Mouse (Mus musculus): ENCODE results near the gene Wdr83os. TPM values are rescaled to one million over a fixed set of nuclear protein-coding genes. Genes with fewer than 3 reads are reported as not detected.
A peak's percentile ranks its signal among the peaks of the same experiment; 100 is the strongest.

Wdr83os gene
- polyA plus RNA-seq, 1 experiment: not detected

GRCm38 (mm10) chr8:85071041-85071440 lies 9.5 kb upstream of the Wdr83os start:
- Histone ChIP-seq H3K27ac (ENCODE audit: insufficient read depth, low read depth, low read length) (peak overlapping the region; percentile 76), H3K4me1 (ENCODE audit: control insufficient read depth, insufficient read depth, low read length) (peaks cover 10% of the 10 kb centered on the region), H3K4me3 (ENCODE audit: insufficient read depth, low read depth, low read length) (no peak overlapping the region)
- TF ChIP-seq POLR2A (IDR thresholded peaks at IDR 0.05; ENCODE audit: insufficient read depth, low read depth, low read length) (no peak), CTCF (IDR thresholded peaks at IDR 0.05; ENCODE audit: insufficient read depth, low read depth, low read length) (no peak)
- WGBS: 78% methylated on average over 5 of the region's 5 CpGs

GRCm38 (mm10) chr8:85071514-85072281 lies 8.8 kb upstream of the Wdr83os start, which contains the start of gene Dhps:
Gene Dhps (plus strand): TSS chr8:85071757.
- under 1% methylated on average over 68 of the region's 68 CpGs for WGBS
- 0 out of 2 replicates have a peak, but pooled peaks have one; percentile 19 for TF ChIP-seq CTCF (IDR thresholded peaks at IDR 0.05; ENCODE audit: insufficient read depth, low read depth, low read length)
- TF ChIP-seq POLR2A (IDR thresholded peaks at IDR 0.05; ENCODE audit: insufficient read depth, low read depth, low read length): peak; percentile 56

GRCm38 (mm10) chr8:85072364-85072929 lies 8.1 kb upstream of the Wdr83os start:
- no peak overlapping the region; the same call in 1 of the 2 replicates for H3K27ac ChIP-seq (ENCODE audit: insufficient read depth, low read depth, low read length)
- peak overlapping the region; percentile 80 for H3K4me3 ChIP-seq (ENCODE audit: insufficient read depth, low read depth, low read length)
- TF ChIP-seq POLR2A (IDR thresholded peaks at IDR 0.05; ENCODE audit: insufficient read depth, low read depth, low read length): no peak
- 20% methylated on average over 9 of the region's 9 CpGs for WGBS
- peaks cover 10% of the 10 kb centered on the region for H3K4me1 ChIP-seq (ENCODE audit: control insufficient read depth, insufficient read depth, low read length)

More at GRCm38 (mm10) chr8:85071514-85072281, 8.8 kb upstream of the Wdr83os start, which contains the start of gene Dhps:
- Histone ChIP-seq H3K4me3 (ENCODE audit: insufficient read depth, low read depth, low read length) (peak within 1 kb of the TSS; percentile 80), H3K27ac (ENCODE audit: insufficient read depth, low read depth, low read length) (peak within 1 kb of the TSS; percentile 78), H3K4me1 (ENCODE audit: control insufficient read depth, insufficient read depth, low read length) (peaks cover 10% of the 10 kb centered on the region)

GRCm38 (mm10) chr8:85073041-85073612 lies 7.4 kb upstream of the Wdr83os start:
- Histone ChIP-seq H3K27ac (ENCODE audit: insufficient read depth, low read depth, low read length) (no peak overlapping the region), H3K4me3 (ENCODE audit: insufficient read depth, low read depth, low read length) (no peak overlapping the region), H3K4me1 (ENCODE audit: control insufficient read depth, insufficient read depth, low read length) (peaks cover 10% of the 10 kb centered on the region)
- TF ChIP-seq CTCF (IDR thresholded peaks at IDR 0.05; ENCODE audit: insufficient read depth, low read depth, low read length) (no peak), POLR2A (IDR thresholded peaks at IDR 0.05; ENCODE audit: insufficient read depth, low read depth, low read length) (no peak)
- WGBS: 91% methylated on average over 15 of the region's 15 CpGs

GRCm38 (mm10) chr8:85074167-85074566 lies 6.4 kb upstream of the Wdr83os start:
- TF ChIP-seq CTCF (IDR thresholded peaks at IDR 0.05; ENCODE audit: insufficient read depth, low read depth, low read length): no peak
- no peak for TF ChIP-seq POLR2A (IDR thresholded peaks at IDR 0.05; ENCODE audit: insufficient read depth, low read depth, low read length)
- peaks cover 10% of the 10 kb centered on the region for H3K4me1 ChIP-seq (ENCODE audit: control insufficient read depth, insufficient read depth, low read length)
- WGBS: 90% methylated on average over 10 of the region's 10 CpGs
- no peak overlapping the region for H3K4me3 ChIP-seq (ENCODE audit: insufficient read depth, low read depth, low read length)
- H3K27ac ChIP-seq (ENCODE audit: insufficient read depth, low read depth, low read length): no peak overlapping the region

- Histone ChIP-seq H3K4me1 (ENCODE audit: control insufficient read depth, insufficient read depth, low read length) (peaks cover 13% of the 10 kb centered on the region), H3K27ac (ENCODE audit: insufficient read depth, low read depth, low read length) (no peak overlapping the region), H3K4me3 (ENCODE audit: insufficient read depth, low read depth, low read length) (no peak overlapping the region)
- TF ChIP-seq CTCF (IDR thresholded peaks at IDR 0.05; ENCODE audit: insufficient read depth, low read depth, low read length) (no peak), POLR2A (IDR thresholded peaks at IDR 0.05; ENCODE audit: insufficient read depth, low read depth, low read length) (no peak)
- WGBS: 96% methylated on average over 10 of the region's 10 CpGs
Measured at GRCm38 (mm10) chr8:85074617-85075016, 5.9 kb upstream of the Wdr83os start.

- 0 out of 2 replicates have a peak, but pooled peaks have one; percentile 5 for TF ChIP-seq CTCF (IDR thresholded peaks at IDR 0.05; ENCODE audit: insufficient read depth, low read depth, low read length)
- TF ChIP-seq POLR2A (IDR thresholded peaks at IDR 0.05; ENCODE audit: insufficient read depth, low read depth, low read length): no peak
- 74% methylated on average over 9 of the region's 9 CpGs for WGBS
- Histone ChIP-seq H3K4me3 (ENCODE audit: insufficient read depth, low read depth, low read length) (no peak overlapping the region), H3K4me1 (ENCODE audit: control insufficient read depth, insufficient read depth, low read length) (peaks cover 16% of the 10 kb centered on the region), H3K27ac (ENCODE audit: insufficient read depth, low read depth, low read length) (no peak overlapping the region)
Measured at GRCm38 (mm10) chr8:85076001-85076400, 4.5 kb upstream of the Wdr83os start.

GRCm38 (mm10) chr8:85076993-85077392 lies 3.5 kb upstream of the Wdr83os start:
- 0% methylated on average over 2 of the region's 2 CpGs for WGBS
- TF ChIP-seq CTCF (IDR thresholded peaks at IDR 0.05; ENCODE audit: insufficient read depth, low read depth, low read length) (peak; percentile 57), POLR2A (IDR thresholded peaks at IDR 0.05; ENCODE audit: insufficient read depth, low read depth, low read length) (no peak)
- Histone ChIP-seq H3K27ac (ENCODE audit: insufficient read depth, low read depth, low read length) (no peak overlapping the region), H3K4me3 (ENCODE audit: insufficient read depth, low read depth, low read length) (no peak overlapping the region), H3K4me1 (ENCODE audit: control insufficient read depth, insufficient read depth, low read length) (peaks cover 25% of the 10 kb centered on the region)

GRCm38 (mm10) chr8:85080214-85080531 lies 367 bp upstream of the Wdr83os start:
- WGBS: under 1% methylated on average over 25 of the region's 25 CpGs
- Histone ChIP-seq H3K4me1 (ENCODE audit: control insufficient read depth, insufficient read depth, low read length) (peaks cover 22% of the 10 kb centered on the region), H3K27ac (ENCODE audit: insufficient read depth, low read depth, low read length) (0 out of 2 replicates have a peak overlapping the region, but pooled peaks have one; percentile 55), H3K4me3 (ENCODE audit: insufficient read depth, low read depth, low read length) (peak overlapping the region; percentile 70)
- TF ChIP-seq CTCF (IDR thresholded peaks at IDR 0.05; ENCODE audit: insufficient read depth, low read depth, low read length): no peak
- no peak for TF ChIP-seq POLR2A (IDR thresholded peaks at IDR 0.05; ENCODE audit: insufficient read depth, low read depth, low read length)

All from olfactory bulb, adult 2 months (tissue).